Mouse (Mus musculus) limb, embryonic 11.5 days (tissue): ENCODE results near the gene Cmtr1. TPM values are rescaled to one million over a fixed set of nuclear protein-coding genes. Genes with fewer than 3 reads are reported as not detected.

Experiments used
- ATAC-seq: fragments of 200-750 bp; cut with Nextera tagmentation; 2 replicates; pipeline ENCODE4 v1.8.0; 2017; ENCODE audit warnings: low read depth; ENCODE audit not compliant: insufficient number of reproducible peaks, low FRiP score, low TSS enrichment
- DNase-seq: peaks from one replicate; pipeline ENCODE4 v3.0.0-alpha.2; 2015; ENCODE audit warnings: low spot score
- H3K27ac ChIP-seq: fragments of 300-500 bp; sonication (generic); replicated peaks from 2 replicates; pipeline ENCODE4 v1.5.1; 2014; ENCODE audit warnings: low read depth, mild to moderate bottlenecking, low read length
- H3K27me3 ChIP-seq: fragments of 300-500 bp; sonication (generic); 2 replicates; pipeline ENCODE4 v1.6.1; 2014; ENCODE audit warnings: mild to moderate bottlenecking, low read length, mixed read lengths; ENCODE audit not compliant: control insufficient read depth, insufficient read depth
- H3K36me3 ChIP-seq: fragments of 300-500 bp; sonication (generic); 2 replicates; pipeline ENCODE4 v1.6.1; 2014; ENCODE audit warnings: mild to moderate bottlenecking, low read length, moderate library complexity, mixed read lengths; ENCODE audit not compliant: control insufficient read depth, insufficient read depth
- H3K4me1 ChIP-seq: fragments of 300-500 bp; sonication (generic); 2 replicates; pipeline ENCODE4 v1.6.1; 2014; ENCODE audit warnings: low read length, mixed read lengths; ENCODE audit not compliant: control insufficient read depth, insufficient read depth
- H3K4me2 ChIP-seq: fragments of 300-500 bp; sonication (generic); 2 replicates; pipeline ENCODE4 v1.6.1; 2014; ENCODE audit warnings: low read depth, mild to moderate bottlenecking, moderate library complexity; ENCODE audit not compliant: severe bottlenecking
- H3K4me3 ChIP-seq: fragments of 300-500 bp; sonication (generic); 2 replicates; pipeline ENCODE4 v1.5.1; 2014; ENCODE audit warnings: low read depth, low read length
- H3K9ac ChIP-seq: fragments of 300-500 bp; sonication (generic); 2 replicates; pipeline ENCODE4 v1.6.1; 2014; ENCODE audit warnings: mild to moderate bottlenecking, low read length
- H3K9me3 ChIP-seq: fragments of 300-500 bp; sonication (generic); 2 replicates; pipeline ENCODE4 v1.6.1; 2016; ENCODE audit warnings: low read length; ENCODE audit not compliant: control insufficient read depth
- WGBS: fragments of 180-500 bp; shearing (Covaris S2); extraction: QIAGEN DNeasy Blood & Tissue Kit; methylation state at CpG from one replicate; pipeline ENCODE4 v1.1.7; 2014; 5-methylcytosine and 5-hydroxymethylcytosine counted together
- polyA plus RNA-seq: library from polyadenylated mRNA; unstranded; fragments of >200 nt; fragmentation: Nextera tagmentation; extraction: Ambion mirVana; gene quantifications from 2 replicates; pipeline ENCODE4 v1.2.1, GENCODE M21; 2014

Cmtr1 gene
- polyA plus RNA-seq, 1 experiment from 2014 or later = 117 TPM

GRCm38 (mm10) chr17:29737849-29738804, 77.7 kb downstream of the Cmtr1 start:
- H3K9me3 ChIP-seq = no peaks in the 10 kb centered on the region
- ATAC-seq = no peak
- no peak for DNase-seq
- WGBS = 55% methylated on average over 22 of the region's 22 CpGs
- no peak overlapping the region for H3K9ac ChIP-seq
- no peaks in the 10 kb centered on the region for H3K27me3 ChIP-seq
- no peaks in the 10 kb centered on the region for H3K36me3 ChIP-seq
- H3K4me1 ChIP-seq = peaks cover 9% of the 10 kb centered on the region; the same call in 1 of the 2 replicates
- no peak overlapping the region for H3K27ac ChIP-seq
- H3K4me3 ChIP-seq = no peak overlapping the region
- no peak overlapping the region for H3K4me2 ChIP-seq

GRCm38 (mm10) chr17:29747466-29747865, 87.1 kb downstream of the Cmtr1 start:
- Histone ChIP-seq H3K9ac (no peak overlapping the region), H3K36me3 (no peaks in the 10 kb centered on the region), H3K4me1 (peaks cover 9% of the 10 kb centered on the region), H3K4me3 (no peak overlapping the region), H3K27ac (no peak overlapping the region), H3K27me3 (0 out of 2 replicates have a peak, but pooled peaks cover 3% of the 10 kb centered on the region), H3K9me3 (no peaks in the 10 kb centered on the region), H3K4me2 (no peak overlapping the region)
- DNase-seq = no peak
- WGBS = 53% methylated on average over 6 of the region's 6 CpGs
- no peak for ATAC-seq

- Histone ChIP-seq H3K4me3 (no peak overlapping the region), H3K27me3 (no peaks in the 10 kb centered on the region), H3K4me1 (0 out of 2 replicates have a peak, but pooled peaks cover 7% of the 10 kb centered on the region), H3K36me3 (no peaks in the 10 kb centered on the region), H3K9me3 (no peaks in the 10 kb centered on the region), H3K27ac (no peak overlapping the region), H3K9ac (no peak overlapping the region), H3K4me2 (no peak overlapping the region)
- DNase-seq (no peak), ATAC-seq (no peak)
- WGBS = 44% methylated on average over 4 of the region's 4 CpGs
Observed at GRCm38 (mm10) chr17:29754510-29754909, 94.1 kb downstream of the Cmtr1 start.

Other genes with a start within 250 kb of the Cmtr1 start
- 19.1 and 21.5 TPM in 2 replicates for gene Pim1, start 169.8 kb upstream of the Cmtr1 start, polyA plus RNA-seq
- gene Gm17657, start 111.0 kb upstream of the Cmtr1 start, polyA plus RNA-seq = not detected in 2 replicates
- 19.7 and 20.1 TPM in 2 replicates for gene Tbc1d22b, start 110.8 kb upstream of the Cmtr1 start, polyA plus RNA-seq
- gene Tmem217, start 108.2 kb upstream of the Cmtr1 start, polyA plus RNA-seq = 0.43 and 0.55 TPM in 2 replicates
- 116 TPM in 2 replicates for gene Rnf8, start 45.8 kb upstream of the Cmtr1 start, polyA plus RNA-seq
- 2.9 and 3.1 TPM in 2 replicates for gene Gm28043, start 45.7 kb upstream of the Cmtr1 start, polyA plus RNA-seq
- gene Ccdc167, start 56.4 kb downstream of the Cmtr1 start, polyA plus RNA-seq = 19.2 and 20.0 TPM in 2 replicates